Mouse (Mus musculus) neural tube, embryonic 12.5 days (tissue): ENCODE measurements around the gene Psmd11. TPM values are rescaled to one million over a fixed set of nuclear protein-coding genes. Genes with fewer than 3 reads are reported as not detected.
"Not testable (repeated sequence)": the region's sequence is repeated elsewhere in the genome, so short reads cannot be mapped to it uniquely, and the experiment has no call there.

Source experiments
- ATAC-seq: fragments of 200-750 bp; cut with Nextera tagmentation; 2 replicates; pipeline ENCODE4 v1.8.0; 2017; ENCODE audit warnings: low read depth, mild to moderate bottlenecking, moderate TSS enrichment, moderate library complexity; ENCODE audit not compliant: low FRiP score
- H3K27ac ChIP-seq: fragments of 300-500 bp; sonication (generic); 2 replicates; pipeline ENCODE4 v1.5.1; 2016
- H3K27me3 ChIP-seq: fragments of 300-500 bp; sonication (generic); replicated peaks from 2 replicates; pipeline ENCODE4 v1.6.1; 2016; ENCODE audit warnings: mild to moderate bottlenecking
- H3K36me3 ChIP-seq: fragments of 300-500 bp; sonication (generic); 2 replicates; pipeline ENCODE4 v1.6.1; 2016; ENCODE audit warnings: mild to moderate bottlenecking
- H3K4me1 ChIP-seq: fragments of 300-500 bp; sonication (generic); 2 replicates; pipeline ENCODE4 v1.6.1; 2016
- H3K4me2 ChIP-seq: fragments of 300-500 bp; sonication (generic); replicated peaks from 2 replicates; pipeline ENCODE4 v1.6.1; 2016; ENCODE audit warnings: mild to moderate bottlenecking
- H3K4me3 ChIP-seq: fragments of 300-500 bp; sonication (generic); 2 replicates; pipeline ENCODE4 v1.5.1; 2016
- H3K9ac ChIP-seq: fragments of 300-500 bp; sonication (generic); 2 replicates; pipeline ENCODE4 v1.6.1; 2016; ENCODE audit warnings: mild to moderate bottlenecking
- H3K9me3 ChIP-seq: fragments of 300-500 bp; sonication (generic); 2 replicates; pipeline ENCODE4 v1.6.1; 2016; ENCODE audit warnings: mild to moderate bottlenecking
- WGBS: fragments of 180-500 bp; shearing (Covaris S2); methylation state at CpG from one replicate; pipeline ENCODE4 v1.1.7; 2016; 5-methylcytosine and 5-hydroxymethylcytosine counted together
- polyA plus RNA-seq: library from polyadenylated mRNA; unstranded; fragments of >200 nt; fragmentation: Nextera tagmentation; extraction: Ambion mirVana; gene quantifications from 2 replicates; pipeline ENCODE4 v1.2.1, GENCODE M21; 2016

Gene Psmd11
- 309 and 324 TPM in 2 replicates for polyA plus RNA-seq

GRCm38 (mm10) chr11:80428381-80429008, at the start of gene Psmd11:
Psmd11 (plus strand) TSS chr11:80428615.
- peak within 1 kb of the TSS; percentile 83 for H3K27ac ChIP-seq
- peak within 1 kb of the TSS; percentile 99 for H3K4me3 ChIP-seq
- H3K4me2 ChIP-seq: peak within 1 kb of the TSS; percentile 90
- peak within 1 kb of the TSS; percentile 95 for H3K9ac ChIP-seq
- H3K9me3 ChIP-seq: no peaks in the 10 kb centered on the region
- ATAC-seq: peak; percentile 99
- peaks cover 8% of the 10 kb centered on the region for H3K4me1 ChIP-seq
- under 1% methylated on average over 58 of the region's 58 CpGs for WGBS
- H3K27me3 ChIP-seq: no peaks in the 10 kb centered on the region
- H3K36me3 ChIP-seq: peaks cover 14% of the 10 kb centered on the region

GRCm38 (mm10) chr11:80379184-80379583, 49.2 kb upstream of the Psmd11 start:
- H3K9me3 ChIP-seq, ATAC-seq, H3K4me1 ChIP-seq, H3K27me3 ChIP-seq, H3K4me3 ChIP-seq, H3K36me3 ChIP-seq, H3K27ac ChIP-seq, H3K4me2 ChIP-seq, H3K9ac ChIP-seq: not testable (repeated sequence)
- 98% methylated on average over 7 of the region's 7 CpGs for WGBS

- Histone ChIP-seq H3K9ac (peak overlapping the region; percentile 96), H3K9me3 (no peaks in the 10 kb centered on the region), H3K27me3 (no peaks in the 10 kb centered on the region), H3K4me2 (peak overlapping the region; percentile 67), H3K36me3 (peaks cover 7% of the 10 kb centered on the region), H3K4me1 (peaks cover 23% of the 10 kb centered on the region), H3K4me3 (peak overlapping the region; percentile 91), H3K27ac (0 out of 2 replicates have a peak overlapping the region, but pooled peaks have one; percentile 8)
- 14% methylated on average over 12 of the region's 12 CpGs for WGBS
- no peak for ATAC-seq
Observed at GRCm38 (mm10) chr11:80382626-80383018, 45.8 kb upstream of the Psmd11 start.

GRCm38 (mm10) chr11:80383019-80383625, 45.3 kb upstream of the Psmd11 start, which contains the start of gene Zfp207:
Zfp207 (plus strand) TSS chr11:80383279.
- under 1% methylated on average over 33 of the region's 33 CpGs for WGBS
- peak within 1 kb of the TSS; percentile 80 for H3K4me2 ChIP-seq
- peak; percentile 96 for ATAC-seq

GRCm38 (mm10) chr11:80383626-80384046, 44.8 kb upstream of the Psmd11 start:
- H3K4me3 ChIP-seq: peak overlapping the region; percentile 91
- 0 out of 2 replicates have a peak, but pooled peaks have one; percentile 12 for ATAC-seq
- H3K4me1 ChIP-seq: peaks cover 23% of the 10 kb centered on the region
- no peaks in the 10 kb centered on the region for H3K27me3 ChIP-seq
- peak overlapping the region; percentile 31 for H3K4me2 ChIP-seq
- peak overlapping the region; percentile 96 for H3K9ac ChIP-seq
- H3K36me3 ChIP-seq: peaks cover 17% of the 10 kb centered on the region
- WGBS: under 1% methylated on average over 20 of the region's 20 CpGs
- no peaks in the 10 kb centered on the region for H3K9me3 ChIP-seq
- H3K27ac ChIP-seq: peak overlapping the region; percentile 69

More at GRCm38 (mm10) chr11:80383019-80383625, 45.3 kb upstream of the Psmd11 start, which contains the start of gene Zfp207:
- H3K36me3 ChIP-seq: peaks cover 12% of the 10 kb centered on the region
- peaks cover 23% of the 10 kb centered on the region for H3K4me1 ChIP-seq
- H3K9me3 ChIP-seq: no peaks in the 10 kb centered on the region
- H3K4me3 ChIP-seq: peak within 1 kb of the TSS; percentile 91
- no peaks in the 10 kb centered on the region for H3K27me3 ChIP-seq
- peak within 1 kb of the TSS; percentile 69 for H3K27ac ChIP-seq
- peak within 1 kb of the TSS; percentile 96 for H3K9ac ChIP-seq

- ATAC-seq: no peak
- H3K4me1 ChIP-seq: peaks cover 23% of the 10 kb centered on the region
Observed at GRCm38 (mm10) chr11:80384461-80384860, 44.0 kb upstream of the Psmd11 start.

GRCm38 (mm10) chr11:80385055-80385454, 43.4 kb upstream of the Psmd11 start:
- Histone ChIP-seq H3K36me3 (peaks cover 27% of the 10 kb centered on the region), H3K4me3 (peak overlapping the region; percentile 52), H3K9me3 (no peaks in the 10 kb centered on the region), H3K9ac (peak overlapping the region; percentile 62), H3K27me3 (no peaks in the 10 kb centered on the region), H3K4me1 (peaks cover 23% of the 10 kb centered on the region), H3K4me2 (peak overlapping the region; percentile 80), H3K27ac (no peak overlapping the region)
- no peak for ATAC-seq
- 63% methylated on average over 4 of the region's 4 CpGs for WGBS

More at GRCm38 (mm10) chr11:80384461-80384860, 44.0 kb upstream of the Psmd11 start:
- no peak overlapping the region for H3K27ac ChIP-seq
- peaks cover 23% of the 10 kb centered on the region for H3K36me3 ChIP-seq
- H3K4me3 ChIP-seq: peak overlapping the region; percentile 52
- peak overlapping the region; percentile 80 for H3K4me2 ChIP-seq
- H3K9me3 ChIP-seq: no peaks in the 10 kb centered on the region
- peak overlapping the region; percentile 62 for H3K9ac ChIP-seq
- no peaks in the 10 kb centered on the region for H3K27me3 ChIP-seq

GRCm38 (mm10) chr11:80386790-80387189, 41.6 kb upstream of the Psmd11 start:
- Histone ChIP-seq H3K27me3 (no peaks in the 10 kb centered on the region), H3K36me3 (peaks cover 38% of the 10 kb centered on the region), H3K4me3 (0 out of 2 replicates have a peak overlapping the region, but pooled peaks have one; percentile 7), H3K27ac (no peak overlapping the region), H3K4me2 (peak overlapping the region; percentile 80), H3K9me3 (no peaks in the 10 kb centered on the region), H3K9ac (no peak overlapping the region), H3K4me1 (peaks cover 23% of the 10 kb centered on the region)
- no peak for ATAC-seq
- WGBS: 88% methylated on average over 2 of the region's 2 CpGs

GRCm38 (mm10) chr11:80389885-80390284, 38.5 kb upstream of the Psmd11 start:
- Histone ChIP-seq H3K4me1 (peaks cover 18% of the 10 kb centered on the region), H3K36me3 (peaks cover 56% of the 10 kb centered on the region), H3K27me3 (no peaks in the 10 kb centered on the region), H3K27ac (no peak overlapping the region), H3K4me2 (no peak overlapping the region), H3K9me3 (no peaks in the 10 kb centered on the region), H3K9ac (no peak overlapping the region), H3K4me3 (no peak overlapping the region)
- WGBS: 87% methylated on average over 1 of the region's 1 CpGs
- no peak for ATAC-seq

GRCm38 (mm10) chr11:80391407-80392120, 36.9 kb upstream of the Psmd11 start:
- no peaks in the 10 kb centered on the region for H3K27me3 ChIP-seq
- no peaks in the 10 kb centered on the region for H3K9me3 ChIP-seq
- H3K9ac ChIP-seq: no peak overlapping the region
- H3K4me2 ChIP-seq: no peak overlapping the region
- H3K27ac ChIP-seq: no peak overlapping the region
- no peak overlapping the region for H3K4me3 ChIP-seq
- peaks cover 73% of the 10 kb centered on the region for H3K36me3 ChIP-seq
- ATAC-seq: no peak
- peaks cover 3% of the 10 kb centered on the region; the same call in 1 of the 2 replicates for H3K4me1 ChIP-seq
- WGBS: 89% methylated on average over 2 of the region's 2 CpGs

- H3K4me3 ChIP-seq: no peak overlapping the region
- H3K4me2 ChIP-seq: no peak overlapping the region
- no peak overlapping the region for H3K27ac ChIP-seq
- no peak for ATAC-seq
- no peak overlapping the region for H3K9ac ChIP-seq
- 95% methylated on average over 3 of the region's 3 CpGs for WGBS
- H3K27me3 ChIP-seq: no peaks in the 10 kb centered on the region
- peaks cover 72% of the 10 kb centered on the region for H3K36me3 ChIP-seq
- no peaks in the 10 kb centered on the region for H3K9me3 ChIP-seq
- no peaks in the 10 kb centered on the region for H3K4me1 ChIP-seq
Observed at GRCm38 (mm10) chr11:80395930-80396329, 32.5 kb upstream of the Psmd11 start.

GRCm38 (mm10) chr11:80396617-80397016, 31.8 kb upstream of the Psmd11 start:
- ATAC-seq: no peak
- H3K4me2 ChIP-seq: no peak overlapping the region
- H3K4me3 ChIP-seq: no peak overlapping the region
- peaks cover 71% of the 10 kb centered on the region for H3K36me3 ChIP-seq
- 90% methylated on average over 4 of the region's 4 CpGs for WGBS
- no peaks in the 10 kb centered on the region for H3K4me1 ChIP-seq
- no peaks in the 10 kb centered on the region for H3K27me3 ChIP-seq
- no peak overlapping the region for H3K9ac ChIP-seq
- H3K27ac ChIP-seq: no peak overlapping the region
- H3K9me3 ChIP-seq: no peaks in the 10 kb centered on the region
